Mouse (Mus musculus) spleen, adult 2 months (tissue): ENCODE data around the gene Madd.

Experiments
- CTCF ChIP-seq: fragments of 200-500 bp; IDR thresholded peaks from 2 replicates; pipeline ENCODE4 v1.5.1; 2011; ENCODE audit warnings: mild to moderate bottlenecking, inconsistent platforms; ENCODE audit not compliant: insufficient read depth, insufficient read length, insufficient replicate concordance; ENCODE audit errors: extremely low read depth
- POLR2A ChIP-seq: fragments of 200-500 bp; IDR thresholded peaks from 2 replicates; pipeline ENCODE4 v1.6.1; 2011; ENCODE audit warnings: low read depth, low read length, inconsistent platforms

DNA sequence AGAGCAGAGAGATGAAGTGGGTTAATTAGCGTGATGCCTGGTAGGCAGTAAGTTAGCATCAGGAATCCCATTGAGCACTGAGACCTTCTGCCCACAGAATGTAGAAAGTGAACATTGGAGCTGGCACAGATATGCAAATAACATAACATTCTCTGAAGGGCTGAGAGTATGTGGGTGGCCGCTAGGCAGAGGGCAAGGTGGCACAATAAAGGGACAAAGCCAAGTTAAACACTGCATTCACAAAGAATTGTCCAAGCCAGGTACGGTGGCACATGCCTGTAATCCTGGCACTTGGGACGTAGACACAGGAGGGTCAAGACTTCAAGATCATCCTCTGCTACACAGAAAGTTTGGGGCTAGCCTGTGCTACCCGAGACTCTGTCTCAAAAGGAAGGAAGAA is 74.4 kb downstream of the Madd start:
- TF ChIP-seq CTCF = no peak
- no peak for TF ChIP-seq POLR2A
